Mouse (Mus musculus): ENCODE data around the gene Rcan2.

The Rcan2 gene

DNA sequence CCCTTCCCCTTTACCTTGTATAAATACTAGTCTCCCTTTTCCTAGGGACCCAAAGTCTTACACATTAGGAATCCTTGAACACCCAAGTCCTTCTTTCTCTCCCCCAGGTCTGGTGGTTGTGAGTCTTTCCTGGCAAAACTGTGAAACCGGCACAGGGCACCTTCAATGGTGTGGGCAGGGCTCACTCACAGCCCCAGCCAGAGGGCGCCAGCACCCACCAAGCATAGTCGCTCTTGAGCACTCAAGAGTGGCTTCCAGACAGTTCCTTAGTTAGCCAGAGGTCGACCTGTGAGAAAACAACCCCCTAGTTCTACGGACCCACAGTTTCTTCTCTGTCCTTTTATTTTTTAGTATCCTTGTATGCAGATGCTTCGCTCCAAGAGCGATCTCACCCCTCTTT lies at the start of gene Rcan2:
TSS of gene Rcan2 (plus strand) at position 275 of the 400 bp plus-strand sequence.
- DNase-seq (ENCODE audit: low read depth): no peak

DNA sequence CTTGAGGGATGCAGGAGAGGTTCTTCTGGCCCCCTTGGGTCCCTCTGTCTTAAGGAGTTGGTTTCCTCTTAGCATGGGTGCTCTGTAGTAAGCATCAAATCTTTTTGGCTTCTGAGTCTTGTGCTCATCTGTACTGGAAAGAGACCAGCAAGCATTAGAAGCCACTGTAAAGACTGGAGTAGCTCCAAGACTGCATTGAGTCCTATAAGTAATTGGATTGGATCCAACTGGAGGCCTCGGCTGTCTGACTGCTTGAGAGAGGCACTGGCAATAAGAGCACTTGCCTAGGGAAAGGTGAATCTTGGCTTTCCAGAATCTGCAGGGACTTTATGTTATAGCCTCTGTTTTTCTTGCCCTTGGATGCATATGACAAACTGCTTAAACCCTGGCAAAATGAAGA lies 48.3 kb upstream of the Rcan2 start:
- no peak for DNase-seq (ENCODE audit: low read depth)

DNA sequence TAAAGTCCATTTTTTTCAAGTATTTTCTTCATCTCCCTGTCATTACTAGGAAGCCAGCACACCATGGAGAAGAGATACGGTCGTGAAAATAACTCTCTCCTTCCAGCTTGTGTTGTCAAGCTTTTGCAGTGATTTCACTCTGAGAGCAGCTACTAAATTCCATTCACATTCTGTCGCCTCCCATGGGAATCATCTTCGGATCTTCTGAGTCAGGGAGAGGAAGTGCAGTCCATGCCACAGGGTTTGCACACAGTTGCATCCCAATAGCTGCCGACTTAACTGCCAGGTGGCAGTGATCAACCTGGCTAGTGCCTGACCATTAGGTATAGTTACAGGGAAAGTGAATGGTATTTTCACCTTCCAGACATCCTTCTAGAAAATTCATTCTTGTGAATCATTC lies 46.5 kb upstream of the Rcan2 start:
- DNase-seq (ENCODE audit: low read depth): no peak

DNA sequence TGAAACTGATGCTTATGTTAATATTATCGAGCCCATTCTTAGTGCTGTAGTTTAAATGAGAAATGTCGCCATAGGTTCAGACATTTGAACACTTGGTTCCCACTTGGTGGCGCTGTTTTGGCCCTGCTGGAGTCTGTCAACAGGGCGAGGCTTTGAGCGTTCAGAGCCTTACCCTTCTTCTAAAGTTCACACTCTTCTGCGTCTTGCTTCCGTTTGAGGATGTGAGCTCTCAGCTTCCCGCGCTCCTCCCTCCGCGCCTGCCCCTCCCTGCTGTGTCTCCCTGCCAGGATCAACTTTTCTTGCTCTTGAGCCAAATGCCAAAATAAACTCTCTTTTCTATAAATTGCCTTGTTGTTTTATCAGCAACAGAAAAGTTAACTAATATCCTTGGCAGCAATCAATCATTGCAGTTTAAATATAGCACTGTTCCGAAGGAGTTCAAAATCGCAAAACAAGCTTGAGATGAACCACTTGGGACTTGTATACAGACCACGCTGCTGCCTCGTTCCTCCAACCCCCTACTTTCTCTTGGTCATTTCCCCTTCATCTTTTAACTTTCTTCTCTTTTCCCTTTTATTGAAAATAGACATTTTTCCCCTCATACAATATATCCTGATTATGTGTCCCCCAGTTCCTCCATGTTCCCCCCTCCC lies 42.4 kb upstream of the Rcan2 start:
- peak; percentile 17 for DNase-seq (ENCODE audit: low read depth)

DNA sequence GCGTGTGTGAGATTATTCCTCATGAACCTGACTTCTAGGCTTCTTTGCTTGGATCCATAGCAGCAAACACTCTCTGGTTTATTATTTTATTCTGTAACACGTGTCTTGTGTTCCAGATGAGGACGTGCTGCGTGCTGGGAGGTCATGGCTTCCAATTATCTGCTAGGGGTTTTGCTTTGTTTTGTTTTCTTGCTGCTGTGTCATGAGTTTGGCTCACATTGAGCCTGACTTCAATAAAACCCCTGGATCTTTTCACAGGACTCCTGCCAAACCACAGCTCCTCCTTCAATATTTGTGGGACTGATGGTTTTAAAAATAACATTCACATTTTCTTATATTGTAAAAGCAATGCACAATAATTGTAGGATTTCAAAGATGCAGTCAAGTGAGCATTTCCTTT lies 16.6 kb upstream of the Rcan2 start:
- DNase-seq (ENCODE audit: low read depth): peak; percentile 78

DNA sequence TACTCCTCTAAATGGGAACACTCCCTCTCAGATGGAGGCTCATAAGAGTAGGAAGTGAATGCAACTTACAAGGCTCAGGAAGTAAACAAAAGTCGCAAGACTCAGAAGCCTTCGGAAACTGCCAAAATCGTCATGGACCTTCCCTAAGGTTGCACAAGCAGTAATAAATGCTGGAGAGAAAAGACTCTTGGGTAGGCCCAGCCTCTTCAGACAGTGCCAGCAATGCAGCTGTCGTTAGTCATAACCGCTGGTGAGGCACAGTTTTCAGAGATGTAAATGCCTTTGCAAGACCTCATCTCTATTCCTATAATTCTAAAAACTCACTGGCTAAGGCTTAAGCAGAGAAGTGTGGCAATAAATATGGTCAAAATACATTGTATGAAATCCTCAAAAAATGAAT lies 12.9 kb upstream of the Rcan2 start:
- DNase-seq (ENCODE audit: low read depth): no peak

DNA sequence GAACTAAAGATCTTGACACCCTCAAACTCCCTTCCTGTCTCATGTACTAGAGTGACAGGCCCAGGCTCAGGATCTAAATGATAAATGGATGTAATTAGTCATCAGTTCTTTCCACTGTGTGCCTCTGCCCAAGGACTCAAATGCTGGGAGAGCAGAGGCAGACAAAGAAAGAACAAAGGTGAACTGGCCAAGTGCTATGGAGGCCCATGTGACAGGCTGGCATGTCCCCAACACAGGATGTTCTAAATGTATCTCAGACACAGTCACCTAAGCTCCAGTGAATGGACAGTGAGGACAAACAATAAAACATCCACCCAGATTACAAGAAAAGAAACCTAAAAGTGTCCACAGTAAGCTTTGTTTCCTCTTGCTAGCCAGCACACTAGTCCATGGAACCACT lies 11.8 kb upstream of the Rcan2 start:
- no peak for DNase-seq (ENCODE audit: low read depth)

DNA sequence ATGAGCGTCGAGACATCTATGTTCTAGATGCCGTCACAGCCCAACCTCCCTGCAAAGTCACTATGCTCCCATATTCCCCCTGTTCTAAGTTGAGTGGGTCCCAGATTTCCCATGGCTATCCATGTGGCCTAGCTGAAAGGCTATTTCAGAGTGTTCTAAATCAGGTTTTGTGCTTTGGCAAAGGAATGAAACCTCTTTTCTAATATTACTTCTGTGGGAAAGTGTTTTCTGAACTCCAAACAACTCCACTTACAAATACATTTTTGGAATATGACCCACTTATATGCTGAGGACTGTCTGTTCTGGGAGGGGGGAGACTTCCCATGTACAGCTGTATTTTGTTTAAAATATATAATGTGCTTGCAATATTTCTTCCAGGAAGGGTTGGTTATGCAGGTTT lies 9.4 kb upstream of the Rcan2 start:
- DNase-seq (ENCODE audit: low read depth): no peak

DNA sequence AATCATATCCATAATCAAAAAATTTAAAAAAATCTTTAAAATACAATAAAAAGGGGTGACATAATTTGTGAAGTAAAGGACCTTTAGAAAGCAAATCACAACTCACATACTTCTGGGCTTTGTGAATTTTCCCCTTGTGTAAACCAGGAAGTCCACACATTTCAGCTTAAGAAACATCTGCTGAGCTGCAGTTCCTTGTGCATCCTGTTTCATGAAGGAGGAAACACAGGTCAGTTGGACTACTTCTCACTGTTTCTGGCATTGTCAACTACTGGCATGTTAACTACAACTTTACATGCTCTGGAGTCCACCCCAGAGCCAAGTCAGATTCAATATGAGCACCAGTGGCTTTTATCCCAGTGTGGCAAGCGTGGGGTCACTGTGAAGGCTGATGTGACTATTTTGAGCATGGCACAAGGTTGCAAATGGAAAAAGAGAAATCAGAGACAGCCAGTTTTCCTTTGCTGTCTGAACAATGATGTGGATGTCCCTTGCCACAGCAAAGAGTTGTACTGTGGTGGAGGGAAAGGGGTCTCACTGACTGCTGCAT lies 6.3 kb upstream of the Rcan2 start:
- DNase-seq (ENCODE audit: low read depth): no peak

DNA sequence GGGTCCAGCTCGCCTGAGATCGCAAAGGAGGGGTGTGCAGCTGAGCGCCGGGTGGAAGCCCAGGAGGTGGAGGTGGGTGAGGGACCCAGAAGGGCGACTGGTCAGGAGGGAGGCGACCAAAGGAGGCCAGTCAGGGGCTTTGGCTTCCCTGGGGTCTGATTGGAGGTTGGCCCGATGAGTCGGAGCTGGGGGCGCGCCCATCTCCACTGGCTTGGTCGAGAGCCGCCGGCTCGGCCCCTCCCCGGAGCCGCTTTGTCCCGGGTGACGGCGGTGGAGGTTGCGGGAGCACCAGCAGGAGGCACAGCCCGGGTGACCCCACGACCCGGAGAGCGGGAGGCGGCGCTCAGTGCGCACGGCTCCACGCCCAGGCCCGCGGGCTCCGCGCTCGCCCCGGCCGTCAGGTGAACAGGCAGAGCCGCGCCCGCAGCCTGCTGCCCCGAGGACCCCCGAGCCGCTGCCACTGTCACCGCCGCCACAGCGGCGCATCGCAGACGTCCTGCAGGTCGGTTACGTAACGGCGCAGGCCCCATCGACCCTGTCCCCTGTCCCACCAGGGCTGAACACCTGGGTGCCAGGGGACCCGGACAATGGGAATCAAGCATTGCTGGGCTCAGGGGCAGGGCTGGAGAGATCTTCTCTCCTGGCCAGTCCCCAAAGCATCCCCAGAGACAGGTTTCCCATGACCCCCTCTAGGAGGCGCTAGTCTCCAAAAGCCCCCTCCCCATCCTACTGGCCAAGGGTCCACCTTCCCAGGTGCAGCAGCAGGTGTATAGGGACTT lies 633 bp downstream of the Rcan2 start:
- no peak for DNase-seq (ENCODE audit: low read depth)

DNA sequence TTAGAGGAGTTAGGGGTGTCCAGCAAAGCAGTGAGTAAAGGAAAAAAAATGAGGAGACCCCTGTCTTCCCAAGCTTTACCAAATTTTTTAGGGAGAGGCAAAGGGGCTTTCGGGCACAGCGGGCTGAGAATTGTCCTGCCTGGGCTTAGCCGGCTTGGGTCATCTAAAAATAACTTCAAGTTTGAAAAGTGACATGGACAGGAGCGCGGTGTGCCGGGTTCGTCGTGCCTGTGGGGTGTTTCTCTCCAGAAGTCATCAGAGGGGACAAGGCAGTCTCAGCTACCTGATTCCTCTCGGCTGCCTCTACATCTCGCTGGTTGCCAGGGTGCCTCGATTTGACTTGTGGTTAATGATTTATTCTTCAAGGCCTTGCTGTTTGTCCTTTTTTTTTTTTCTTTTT lies 1.3 kb downstream of the Rcan2 start:
- no peak for DNase-seq (ENCODE audit: low read depth)

DNA sequence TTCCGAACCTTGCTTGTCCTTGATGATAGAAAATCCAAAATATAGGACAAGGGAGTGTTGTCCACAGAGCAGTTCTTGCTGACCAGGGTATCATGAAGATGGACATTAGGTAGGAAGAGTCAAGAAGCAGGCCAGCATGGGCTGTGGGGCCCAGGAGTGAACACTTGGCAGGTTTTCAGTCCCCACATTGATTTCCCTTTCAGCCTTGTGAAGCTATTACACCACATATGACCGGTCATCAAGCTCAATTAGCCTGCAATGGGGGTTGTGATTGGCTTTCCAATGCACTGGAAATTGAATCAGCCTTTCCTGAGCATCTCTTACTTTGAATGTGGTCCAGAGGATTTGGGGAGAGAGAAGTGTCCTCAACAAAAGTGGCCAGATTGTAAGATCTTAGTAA lies 2.0 kb downstream of the Rcan2 start:
- DNase-seq (ENCODE audit: low read depth): no peak

DNA sequence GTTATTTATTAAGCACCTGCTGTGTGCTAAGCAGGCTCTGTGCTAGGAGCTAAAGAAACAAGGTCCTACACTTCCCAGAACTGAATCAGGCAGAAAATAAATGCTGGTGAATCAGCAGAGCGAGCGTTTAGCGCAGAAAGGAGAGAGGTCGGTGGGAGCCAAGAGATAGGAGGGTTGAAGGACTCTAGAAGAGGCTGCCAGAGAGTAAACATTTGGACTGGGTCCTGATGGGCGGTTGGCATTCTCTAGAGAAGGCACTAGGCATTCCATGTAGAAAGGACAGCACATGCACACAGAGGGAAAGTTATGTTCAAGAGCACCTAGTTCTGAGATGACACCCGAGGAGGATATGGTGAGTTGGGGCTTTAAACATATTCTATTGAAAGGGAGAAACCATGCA lies 2.6 kb downstream of the Rcan2 start:
- DNase-seq (ENCODE audit: low read depth): no peak

DNA sequence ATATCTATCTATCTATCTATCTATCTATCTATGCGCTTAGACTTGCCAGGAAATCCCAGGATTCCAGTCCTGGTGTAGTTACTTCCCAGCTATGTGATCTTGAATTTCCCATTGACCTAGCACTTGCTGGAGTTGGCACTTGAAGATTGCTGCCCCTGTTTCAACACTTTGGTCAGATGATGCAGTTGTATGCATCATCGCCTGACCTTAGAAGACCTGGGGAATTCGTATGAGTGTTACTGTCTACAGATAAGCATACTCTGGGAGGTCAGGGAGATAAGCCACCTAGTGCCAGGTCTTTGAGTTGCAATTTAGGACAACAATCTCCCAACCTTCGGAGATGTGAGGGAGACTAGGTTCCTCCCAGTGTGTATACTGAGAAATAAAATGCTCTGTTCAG lies 5.7 kb downstream of the Rcan2 start:
- DNase-seq (ENCODE audit: low read depth): no peak

DNA sequence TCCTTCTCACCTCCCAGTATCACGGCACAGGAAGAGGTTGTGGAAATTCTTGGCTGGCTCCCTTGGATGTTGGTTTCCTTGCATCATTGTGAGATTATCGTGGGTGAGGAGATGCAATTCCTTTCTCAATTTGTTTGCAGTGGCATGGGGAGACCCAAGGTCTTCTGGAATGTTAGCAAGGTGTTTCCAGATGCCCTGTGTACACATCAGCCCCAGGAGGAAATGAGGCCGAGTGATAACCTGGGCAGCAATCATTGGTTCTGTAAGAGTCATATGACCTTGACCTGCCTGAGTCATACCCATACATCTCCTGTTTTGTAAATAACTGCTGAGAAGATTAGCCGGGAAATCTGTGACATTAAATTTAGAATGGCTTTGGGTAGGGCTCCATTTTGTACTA lies 10.3 kb downstream of the Rcan2 start:
- DNase-seq (ENCODE audit: low read depth): no peak

DNA sequence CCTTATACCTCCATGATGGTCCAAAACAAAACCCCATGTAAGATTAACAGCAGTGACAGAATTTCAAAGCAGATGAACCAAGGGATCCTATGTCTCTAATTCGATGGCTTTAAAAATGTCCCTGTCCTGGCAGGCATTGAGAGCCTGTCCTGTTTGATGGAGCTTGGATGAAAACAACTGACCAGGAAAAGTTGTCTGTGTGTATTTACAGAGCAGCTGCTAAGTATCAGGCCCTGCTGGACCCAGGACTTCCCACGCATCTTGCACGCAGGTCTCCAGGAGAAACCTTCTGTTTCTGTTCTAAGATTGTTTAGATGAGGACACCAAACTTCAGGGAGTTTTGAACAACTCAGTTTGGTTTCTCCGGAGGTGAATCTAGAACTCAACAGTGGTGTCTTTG lies 14.2 kb downstream of the Rcan2 start:
- no peak for DNase-seq (ENCODE audit: low read depth)

DNA sequence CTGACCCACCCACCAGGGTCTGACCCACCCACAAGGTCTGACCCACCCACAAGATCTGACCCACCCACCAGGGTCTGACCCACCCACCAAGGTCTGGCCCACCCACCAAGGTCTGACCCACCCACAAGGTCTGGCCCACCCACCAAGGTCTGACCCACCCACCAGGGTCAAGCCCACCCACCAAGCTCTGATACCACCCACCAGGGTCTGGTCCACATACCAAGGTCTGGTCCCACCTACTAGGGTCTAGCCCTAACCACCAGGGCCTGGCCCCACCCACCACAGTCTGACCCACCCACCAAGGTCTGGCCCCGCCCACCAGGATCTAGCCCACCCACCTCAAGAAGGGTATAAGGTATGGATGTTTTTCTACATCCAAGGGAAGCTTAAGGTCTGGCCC lies 15.3 kb downstream of the Rcan2 start:
- DNase-seq (ENCODE audit: low read depth): no peak

DNA sequence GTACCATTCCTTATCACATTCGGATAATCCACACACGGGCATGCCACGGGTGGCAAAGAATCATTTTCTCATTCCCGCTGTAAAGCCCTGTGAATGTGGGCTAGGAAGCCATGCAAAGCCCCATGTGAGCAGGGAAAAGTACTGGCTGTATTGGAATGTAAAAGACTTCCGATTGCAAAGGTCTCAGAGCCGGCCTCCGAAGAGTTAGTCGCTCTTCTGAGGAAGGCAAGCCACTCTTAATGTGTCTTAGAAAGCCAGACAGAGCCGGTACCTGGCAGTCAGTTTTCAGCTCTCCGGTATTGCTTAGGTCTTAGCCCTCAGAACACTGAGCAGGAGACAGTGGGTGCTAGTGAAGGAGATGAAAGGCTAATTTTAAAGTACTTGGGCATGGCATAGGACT lies 16.0 kb downstream of the Rcan2 start:
- DNase-seq (ENCODE audit: low read depth): no peak

DNA sequence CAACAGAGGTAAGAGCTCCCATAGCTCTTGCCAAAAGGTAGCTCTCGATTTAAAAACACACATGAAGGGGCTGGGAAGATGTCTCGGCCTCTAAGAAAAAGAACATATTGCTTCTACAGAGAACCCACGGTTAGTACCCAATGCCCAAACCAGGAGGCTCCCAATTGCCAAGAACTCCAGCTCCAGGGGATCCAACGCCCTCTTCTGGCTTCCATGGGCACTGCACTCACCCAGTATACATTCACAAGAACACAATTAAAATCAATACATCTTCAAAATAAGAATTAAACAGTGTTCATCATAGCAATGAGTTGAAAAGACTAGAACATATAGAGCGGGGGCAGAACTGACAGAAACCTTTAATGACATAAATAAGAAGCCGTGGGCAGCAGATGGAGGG lies 17.2 kb downstream of the Rcan2 start:
- no peak for DNase-seq (ENCODE audit: low read depth)

DNA sequence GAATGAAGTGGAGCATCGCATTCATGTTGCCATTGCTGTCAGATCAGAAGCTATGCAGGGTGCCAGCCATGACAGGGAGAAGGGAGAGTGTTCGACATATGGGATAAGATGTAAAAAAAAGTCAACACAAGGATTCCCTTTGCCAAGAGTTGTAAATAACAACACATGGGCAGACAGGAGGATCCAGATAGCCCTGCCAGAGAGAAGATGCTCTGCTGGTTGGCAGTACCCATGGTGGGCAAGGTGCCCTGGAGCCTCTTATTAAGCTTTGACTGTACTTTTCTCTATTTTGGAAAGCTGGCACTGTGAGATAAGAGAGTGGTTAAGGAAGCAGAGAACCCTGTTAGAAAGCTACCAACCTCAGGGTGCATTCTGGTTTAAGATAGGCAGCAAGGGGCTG lies 19.8 kb downstream of the Rcan2 start:
- no peak for DNase-seq (ENCODE audit: low read depth)

DNA sequence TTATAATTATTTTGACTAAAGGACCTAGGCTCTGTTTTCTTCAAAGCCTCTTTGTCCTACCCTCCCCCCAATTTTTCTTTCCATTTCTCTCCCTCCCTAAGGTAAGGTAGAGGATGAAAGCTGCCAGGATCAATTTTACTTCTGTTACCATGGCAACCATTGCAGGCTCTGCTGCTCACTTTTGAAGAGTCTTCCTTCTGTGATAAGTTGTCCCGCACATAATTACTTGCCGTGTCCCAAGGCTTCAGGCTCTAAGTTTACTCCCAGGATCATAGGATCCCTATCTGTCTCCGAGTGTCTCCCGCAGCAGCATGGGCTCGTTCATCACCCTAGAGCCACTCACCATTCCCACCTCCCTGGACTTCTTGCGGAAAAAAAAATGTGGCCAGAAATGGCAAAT lies 21.1 kb downstream of the Rcan2 start:
- no peak for DNase-seq (ENCODE audit: low read depth)

DNA sequence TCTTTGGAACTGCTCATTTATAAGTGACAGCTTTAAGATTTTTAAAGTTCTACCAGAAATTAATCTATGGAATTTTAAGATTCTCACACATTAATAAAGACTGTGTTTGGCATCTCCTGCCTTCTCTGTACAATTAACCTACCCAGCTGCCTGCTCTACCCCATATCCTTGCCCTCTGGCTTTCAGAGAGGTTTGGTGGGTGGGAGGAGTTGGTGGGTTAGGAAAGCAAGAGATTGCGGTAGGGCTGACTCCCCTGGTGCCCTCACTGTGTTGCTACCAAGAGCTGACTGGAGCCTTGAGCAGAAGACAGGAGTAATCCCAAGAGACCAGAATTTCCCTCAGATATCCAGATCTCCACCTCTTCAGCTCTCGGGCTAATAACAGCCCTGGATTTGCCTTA lies 21.5 kb downstream of the Rcan2 start:
- no peak for DNase-seq (ENCODE audit: low read depth)

DNA sequence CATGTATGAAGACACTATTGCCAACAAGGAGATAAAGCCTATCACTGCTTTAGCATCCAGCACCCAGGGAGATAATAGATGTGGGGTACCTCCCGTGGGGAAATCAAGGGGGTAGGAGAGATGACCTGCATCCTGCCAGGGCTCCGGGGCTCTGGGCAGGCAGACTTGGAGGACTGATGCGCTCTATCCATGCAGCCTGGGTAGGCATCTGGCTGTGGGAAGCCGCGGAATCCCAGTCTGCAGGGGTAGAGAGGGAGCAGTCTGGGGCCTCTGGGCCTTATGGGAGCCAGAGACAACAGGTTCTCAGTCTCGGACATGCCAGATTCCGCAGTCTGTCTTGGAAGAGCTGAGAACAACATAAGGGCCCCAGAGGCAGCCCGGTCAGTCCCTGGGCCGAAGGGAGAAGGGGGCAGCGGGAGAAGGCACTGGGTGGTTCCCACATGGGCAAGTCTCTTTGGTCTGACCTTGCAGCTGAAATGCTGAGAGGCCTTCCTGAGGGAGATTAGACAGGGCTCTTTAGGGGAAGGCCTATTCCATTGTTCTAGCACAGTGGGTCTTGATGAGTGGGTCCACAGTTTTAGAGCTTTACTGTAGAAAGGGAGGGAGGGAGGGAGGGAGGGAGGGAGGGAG lies 23.7 kb downstream of the Rcan2 start:
- DNase-seq (ENCODE audit: low read depth): no peak
